In the genomic region with DNA sequence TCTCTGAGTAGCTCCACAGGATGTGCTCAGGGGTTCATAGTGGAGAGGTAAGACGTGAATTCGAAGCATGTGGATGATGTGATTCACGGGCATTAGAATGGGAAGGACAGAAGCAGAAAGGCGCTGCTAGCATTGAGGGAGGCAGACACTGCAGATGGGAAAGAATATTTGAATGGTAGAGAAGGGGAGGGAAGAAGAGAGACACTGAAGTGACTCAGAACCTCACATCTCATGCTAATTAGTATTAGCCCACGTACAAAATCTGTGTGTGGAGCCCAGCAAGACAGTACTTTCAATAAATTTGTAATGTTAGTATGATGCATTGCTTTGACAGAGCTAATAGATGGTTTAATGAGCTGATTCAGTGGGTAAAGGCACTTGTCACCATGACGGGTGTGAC, we compare ENCODE assay signal across 30 mouse cellular contexts. TPM values are rescaled to one million over a fixed set of nuclear protein-coding genes. Genes with fewer than 3 reads are reported as not detected.
DNase-seq lines count a peak whose midpoint lies in the region; ATAC-seq lines count a peak whose summit lies in the region.
"Had no signal": no experiment of that assay in that cellular context is flagged by ENCODE, and none has a peak within 500 bp of the region (broad histone marks: within the 10 kb centered on the region; RNA-seq: fewer than 3 reads in every experiment).

No protein-coding gene starts in this region.

- no peak overlapping the region for H3K9ac ChIP-seq in midbrain, embryonic 11.5 days (ENCODE audit: low read length)
- no peak overlapping the region for H3K9ac ChIP-seq in midbrain, embryonic 15.5 days
- H3K9ac ChIP-seq: embryonic facial prominence, embryonic 13.5 days; embryonic facial prominence, embryonic 15.5 days; forebrain, embryonic 12.5 days had no signal

- H3K27ac ChIP-seq in midbrain, embryonic 11.5 days (ENCODE audit: low read depth, low read length): no peak overlapping the region
- H3K27ac ChIP-seq in midbrain, embryonic 15.5 days: no peak overlapping the region
- H3K27ac ChIP-seq: embryonic facial prominence, embryonic 13.5 days; embryonic facial prominence, embryonic 15.5 days; forebrain, embryonic 10.5 days; forebrain, embryonic 12.5 days had no signal

- H3K36me3 ChIP-seq in midbrain, embryonic 11.5 days (ENCODE audit: control insufficient read depth, insufficient read depth, low read length): no peaks in the 10 kb centered on the region
- H3K36me3 ChIP-seq in midbrain, embryonic 15.5 days (replicated peaks): no peaks in the 10 kb centered on the region
- H3K36me3 ChIP-seq: embryonic facial prominence, embryonic 13.5 days; embryonic facial prominence, embryonic 15.5 days; forebrain, embryonic 12.5 days; G1E had no signal

- H3K4me2 ChIP-seq in midbrain, embryonic 11.5 days: no peak overlapping the region
- H3K4me2 ChIP-seq in midbrain, embryonic 15.5 days: no peak overlapping the region
- H3K4me2 ChIP-seq: embryonic facial prominence, embryonic 13.5 days; embryonic facial prominence, embryonic 15.5 days; forebrain, embryonic 12.5 days had no signal

- ATAC-seq in frontal cortex, adult (ENCODE audit: low TSS enrichment): peak; percentile 85
- no peak for ATAC-seq in midbrain, embryonic 11.5 days (ENCODE audit: low FRiP score)
- no peak for ATAC-seq in midbrain, embryonic 15.5 days (replicated peaks)
- ATAC-seq: activated CD4-positive, CD25-positive, alpha-beta regulatory T cell, adult 4 months; CD4-positive, CD25-positive, alpha-beta regulatory T cell, adult 4 months; forebrain, embryonic 14.5 days; Patski had no signal

- no peaks in the 10 kb centered on the region for H3K4me1 ChIP-seq in midbrain, embryonic 11.5 days (ENCODE audit: control insufficient read depth, insufficient read depth, low read length)
- no peaks in the 10 kb centered on the region for H3K4me1 ChIP-seq in midbrain, embryonic 15.5 days
- H3K4me1 ChIP-seq: embryonic facial prominence, embryonic 13.5 days; embryonic facial prominence, embryonic 15.5 days; forebrain, embryonic 10.5 days; forebrain, embryonic 12.5 days had no signal

- H3K9me3 ChIP-seq in midbrain, embryonic 11.5 days (ENCODE audit: control insufficient read depth, low read length): no peaks in the 10 kb centered on the region
- H3K9me3 ChIP-seq in midbrain, embryonic 15.5 days: no peaks in the 10 kb centered on the region
- H3K9me3 ChIP-seq: embryonic facial prominence, embryonic 13.5 days; embryonic facial prominence, embryonic 15.5 days; forebrain, embryonic 10.5 days; forebrain, embryonic 12.5 days; G1E had no signal

- no peak overlapping the region for H3K4me3 ChIP-seq in midbrain, embryonic 11.5 days (ENCODE audit: low read depth, low read length)
- H3K4me3 ChIP-seq in midbrain, embryonic 15.5 days: no peak overlapping the region
- H3K4me3 ChIP-seq: embryonic facial prominence, embryonic 13.5 days; embryonic facial prominence, embryonic 15.5 days; erythroblast, embryonic 14.5 days; forebrain, embryonic 10.5 days; forebrain, embryonic 12.5 days had no signal

- WGBS in midbrain, embryonic 11.5 days: 83% methylated on average over 6 of the region's 6 CpGs
- 81% methylated on average over 6 of the region's 6 CpGs for WGBS in midbrain, embryonic 15.5 days

- no peak for DNase-seq in frontal cortex, postnatal 36 days (ENCODE audit: low spot score in 2 of 2)
- peak; percentile 26 to 59 for DNase-seq in layer of hippocampus, adult 18-20 months (ENCODE audit: low spot score in 2 of 2)
- DNase-seq in layer of hippocampus, adult 9-11 months: no peak
- DNase-seq in midbrain, embryonic 11.5 days (ENCODE audit: low spot score, missing footprints): peak; percentile 21
- DNase-seq in brain, adult 2 months (ENCODE audit: low read depth, low spot score): peak; percentile 67
- DNase-seq: adrenal gland, adult 8-10 months; adrenal gland, postnatal 14 days; adrenal gland, postnatal 36 days; B cell, adult 2 months; cerebellum, adult 11 months; cerebellum, adult 18-20 months; cerebellum, adult 8-10 months; cerebellum, adult 9-11 months; cerebellum, postnatal 14 days; cerebellum, postnatal 36 days; embryo, embryonic 11 days had no signal

- H3K27me3 ChIP-seq in midbrain, embryonic 11.5 days (ENCODE audit: control insufficient read depth, insufficient read depth, low read length): no peaks in the 10 kb centered on the region
- no peaks in the 10 kb centered on the region for H3K27me3 ChIP-seq in midbrain, embryonic 15.5 days (replicated peaks)
- H3K27me3 ChIP-seq: CH12.LX; embryonic facial prominence, embryonic 13.5 days; embryonic facial prominence, embryonic 15.5 days; forebrain, embryonic 12.5 days; Patski had no signal

RNA-seq across cellular contexts. Expression of a gene that starts 13.9 kb away (rescaled TPM):
- total RNA-seq in layer of hippocampus, adult 18-20 months (2021): 100 to 1,000 TPM; 272 to 302 TPM
- polyA plus RNA-seq in midbrain, embryonic 11.5 days (2014; fragmentation: Nextera tagmentation; extraction: Ambion mirVana): 41.7 and 42.5 TPM in 2 replicates
- 247 and 248 TPM in 2 replicates for polyA plus RNA-seq in midbrain, embryonic 15.5 days (2015; fragmentation: Nextera tagmentation; extraction: Ambion mirVana)
- total RNA-seq: CH12.LX; common myeloid progenitor, adult 5-6 weeks; G1E had no signal
- polyA plus RNA-seq: CD4-positive, CD25-positive, alpha-beta regulatory T cell, adult 4 months; erythroblast, embryonic 14.5 days; G1E; Patski had no signal

Comparison
In these comparisons a context has a peak if more than half of its experiments do, and no peak if none do; other contexts are left out.
1. DNase-seq: peak in layer of hippocampus, adult 18-20 months (2 of 2), midbrain, embryonic 11.5 days (single experiment) and brain, adult 2 months (single experiment); none in frontal cortex, postnatal 36 days (0 of 2) and layer of hippocampus, adult 9-11 months (single experiment).